Mouse (Mus musculus): ENCODE results near the gene Snx19. TPM values are rescaled to one million over a fixed set of nuclear protein-coding genes. Genes with fewer than 3 reads are reported as not detected.

Gene Snx19
- polyA plus RNA-seq, 1 experiment from 2014 or later = 19.3 TPM

GRCm38 (mm10) chr9:30482116-30482515 lies 55.2 kb downstream of the Snx19 start:
- H3K4me1 ChIP-seq (ENCODE audit: control insufficient read depth in 2 of 2, insufficient read depth in 2 of 2, low read length in 2 of 2) = peaks cover 4 to 9% of the 10 kb centered on the region in 2 experiments; a peak in 3 of 4 replicates
- WGBS = 92% methylated on average over 4 of the region's 4 CpGs
- no peaks in the 10 kb centered on the region for H3K9me3 ChIP-seq (ENCODE audit: control insufficient read depth, low read length)
- no peak overlapping the region for H3K9ac ChIP-seq (ENCODE audit: low read length)
- no peaks in the 10 kb centered on the region for H3K27me3 ChIP-seq (ENCODE audit: control insufficient read depth, insufficient read depth, low read length)
- H3K4me3 ChIP-seq (ENCODE audit: control insufficient read depth in 1 of 2, insufficient read depth in 1 of 2, low read depth in 1 of 2, low read length in 2 of 2) = no peak overlapping the region
- no peak for ATAC-seq (ENCODE audit: insufficient number of reproducible peaks, insufficient read depth, low FRiP score, low read depth)
- H3K4me2 ChIP-seq (ENCODE audit: low read length) = no peak overlapping the region
- H3K36me3 ChIP-seq (ENCODE audit: control insufficient read depth, insufficient read depth, low read length) = no peaks in the 10 kb centered on the region
- no peak overlapping the region for H3K27ac ChIP-seq (replicated peaks in 1 of 2; ENCODE audit: control insufficient read depth in 1 of 2, insufficient read depth in 1 of 2, low read depth in 2 of 2, low read length in 2 of 2)

GRCm38 (mm10) chr9:30484183-30484582 lies 57.3 kb downstream of the Snx19 start:
- no peak for ATAC-seq (ENCODE audit: insufficient number of reproducible peaks, insufficient read depth, low FRiP score, low read depth)
- 73% methylated on average over 3 of the region's 3 CpGs for WGBS
- H3K27ac ChIP-seq (replicated peaks in 1 of 2; ENCODE audit: control insufficient read depth in 1 of 2, insufficient read depth in 1 of 2, low read depth in 2 of 2, low read length in 2 of 2) = no peak overlapping the region
- H3K9ac ChIP-seq (ENCODE audit: low read length) = no peak overlapping the region
- H3K36me3 ChIP-seq (ENCODE audit: control insufficient read depth, insufficient read depth, low read length) = no peaks in the 10 kb centered on the region
- no peak overlapping the region for H3K4me2 ChIP-seq (ENCODE audit: low read length)
- H3K9me3 ChIP-seq (ENCODE audit: control insufficient read depth, low read length) = no peaks in the 10 kb centered on the region
- H3K4me3 ChIP-seq (ENCODE audit: control insufficient read depth in 1 of 2, insufficient read depth in 1 of 2, low read depth in 1 of 2, low read length in 2 of 2) = no peak overlapping the region
- no peaks in the 10 kb centered on the region for H3K27me3 ChIP-seq (ENCODE audit: control insufficient read depth, insufficient read depth, low read length)
- 0 out of 4 replicates have a peak, but pooled peaks cover 0 to 3% of the 10 kb centered on the region in 2 experiments for H3K4me1 ChIP-seq (ENCODE audit: control insufficient read depth in 2 of 2, insufficient read depth in 2 of 2, low read length in 2 of 2)

- 92% methylated on average over 2 of the region's 2 CpGs for WGBS
- no peak for ATAC-seq (ENCODE audit: insufficient number of reproducible peaks, insufficient read depth, low FRiP score, low read depth)
- Histone ChIP-seq H3K4me2 (ENCODE audit: low read length) (no peak overlapping the region), H3K9ac (ENCODE audit: low read length) (no peak overlapping the region), H3K27ac (replicated peaks in 1 of 2; ENCODE audit: control insufficient read depth in 1 of 2, insufficient read depth in 1 of 2, low read depth in 2 of 2, low read length in 2 of 2) (no peak overlapping the region), H3K4me1 (ENCODE audit: control insufficient read depth in 2 of 2, insufficient read depth in 2 of 2, low read length in 2 of 2) (0 out of 4 replicates have a peak, but pooled peaks cover 0 to 3% of the 10 kb centered on the region in 2 experiments), H3K9me3 (ENCODE audit: control insufficient read depth, low read length) (no peaks in the 10 kb centered on the region), H3K4me3 (ENCODE audit: control insufficient read depth in 1 of 2, insufficient read depth in 1 of 2, low read depth in 1 of 2, low read length in 2 of 2) (no peak overlapping the region), H3K36me3 (ENCODE audit: control insufficient read depth, insufficient read depth, low read length) (no peaks in the 10 kb centered on the region), H3K27me3 (ENCODE audit: control insufficient read depth, insufficient read depth, low read length) (no peaks in the 10 kb centered on the region)
Measured at GRCm38 (mm10) chr9:30485161-30485560, 58.3 kb downstream of the Snx19 start.

- Histone ChIP-seq H3K9me3 (ENCODE audit: control insufficient read depth, low read length) (no peaks in the 10 kb centered on the region), H3K27me3 (ENCODE audit: control insufficient read depth, insufficient read depth, low read length) (no peaks in the 10 kb centered on the region)
- WGBS = 77% methylated on average over 1 of the region's 1 CpGs
Measured at GRCm38 (mm10) chr9:30488384-30488783, 61.5 kb downstream of the Snx19 start.

GRCm38 (mm10) chr9:30494446-30494845 lies 67.5 kb downstream of the Snx19 start:
- no peak overlapping the region for H3K4me3 ChIP-seq (ENCODE audit: control insufficient read depth in 1 of 2, insufficient read depth in 1 of 2, low read depth in 1 of 2, low read length in 2 of 2)
- no peak overlapping the region for H3K27ac ChIP-seq (replicated peaks in 1 of 2; ENCODE audit: control insufficient read depth in 1 of 2, insufficient read depth in 1 of 2, low read depth in 2 of 2, low read length in 2 of 2)
- WGBS = 49% methylated on average over 2 of the region's 2 CpGs
- H3K4me1 ChIP-seq (ENCODE audit: control insufficient read depth in 2 of 2, insufficient read depth in 2 of 2, low read length in 2 of 2) = peaks cover 0 to 2% of the 10 kb centered on the region in 2 experiments; a peak in 1 of 4 replicates
- no peaks in the 10 kb centered on the region for H3K9me3 ChIP-seq (ENCODE audit: control insufficient read depth, low read length)
- no peaks in the 10 kb centered on the region for H3K36me3 ChIP-seq (ENCODE audit: control insufficient read depth, insufficient read depth, low read length)
- ATAC-seq (ENCODE audit: insufficient number of reproducible peaks, insufficient read depth, low FRiP score, low read depth) = no peak
- no peaks in the 10 kb centered on the region for H3K27me3 ChIP-seq (ENCODE audit: control insufficient read depth, insufficient read depth, low read length)
- no peak overlapping the region for H3K4me2 ChIP-seq (ENCODE audit: low read length)
- no peak overlapping the region for H3K9ac ChIP-seq (ENCODE audit: low read length)

More at GRCm38 (mm10) chr9:30488384-30488783, 61.5 kb downstream of the Snx19 start:
- Histone ChIP-seq H3K4me1 (ENCODE audit: control insufficient read depth in 2 of 2, insufficient read depth in 2 of 2, low read length in 2 of 2) (no peaks in the 10 kb centered on the region), H3K4me3 (ENCODE audit: control insufficient read depth in 1 of 2, insufficient read depth in 1 of 2, low read depth in 1 of 2, low read length in 2 of 2) (no peak overlapping the region), H3K4me2 (ENCODE audit: low read length) (no peak overlapping the region), H3K27ac (replicated peaks in 1 of 2; ENCODE audit: control insufficient read depth in 1 of 2, insufficient read depth in 1 of 2, low read depth in 2 of 2, low read length in 2 of 2) (no peak overlapping the region), H3K36me3 (ENCODE audit: control insufficient read depth, insufficient read depth, low read length) (no peaks in the 10 kb centered on the region), H3K9ac (ENCODE audit: low read length) (no peak overlapping the region)
- no peak for ATAC-seq (ENCODE audit: insufficient number of reproducible peaks, insufficient read depth, low FRiP score, low read depth)

- WGBS = 74% methylated on average over 5 of the region's 5 CpGs
Measured at GRCm38 (mm10) chr9:30508966-30509365, 82.1 kb downstream of the Snx19 start.

GRCm38 (mm10) chr9:30515953-30516352 lies 89.0 kb downstream of the Snx19 start:
- Histone ChIP-seq H3K4me3 (ENCODE audit: control insufficient read depth in 1 of 2, insufficient read depth in 1 of 2, low read depth in 1 of 2, low read length in 2 of 2) (no peak overlapping the region), H3K36me3 (ENCODE audit: control insufficient read depth, insufficient read depth, low read length) (no peaks in the 10 kb centered on the region), H3K4me1 (ENCODE audit: control insufficient read depth in 2 of 2, insufficient read depth in 2 of 2, low read length in 2 of 2) (no peaks in the 10 kb centered on the region), H3K9me3 (ENCODE audit: control insufficient read depth, low read length) (0 out of 2 replicates have a peak, but pooled peaks cover 6% of the 10 kb centered on the region), H3K4me2 (ENCODE audit: low read length) (no peak overlapping the region), H3K27me3 (ENCODE audit: control insufficient read depth, insufficient read depth, low read length) (no peaks in the 10 kb centered on the region), H3K27ac (replicated peaks in 1 of 2; ENCODE audit: control insufficient read depth in 1 of 2, insufficient read depth in 1 of 2, low read depth in 2 of 2, low read length in 2 of 2) (no peak overlapping the region), H3K9ac (ENCODE audit: low read length) (no peak overlapping the region)
- no peak for ATAC-seq (ENCODE audit: insufficient number of reproducible peaks, insufficient read depth, low FRiP score, low read depth)

More at GRCm38 (mm10) chr9:30508966-30509365, 82.1 kb downstream of the Snx19 start:
- Histone ChIP-seq H3K36me3 (ENCODE audit: control insufficient read depth, insufficient read depth, low read length) (no peaks in the 10 kb centered on the region), H3K4me1 (ENCODE audit: control insufficient read depth in 2 of 2, insufficient read depth in 2 of 2, low read length in 2 of 2) (no peaks in the 10 kb centered on the region), H3K27ac (replicated peaks in 1 of 2; ENCODE audit: control insufficient read depth in 1 of 2, insufficient read depth in 1 of 2, low read depth in 2 of 2, low read length in 2 of 2) (no peak overlapping the region), H3K9me3 (ENCODE audit: control insufficient read depth, low read length) (0 out of 2 replicates have a peak, but pooled peaks cover 6% of the 10 kb centered on the region), H3K27me3 (ENCODE audit: control insufficient read depth, insufficient read depth, low read length) (no peaks in the 10 kb centered on the region), H3K9ac (ENCODE audit: low read length) (no peak overlapping the region), H3K4me2 (ENCODE audit: low read length) (no peak overlapping the region), H3K4me3 (ENCODE audit: control insufficient read depth in 1 of 2, insufficient read depth in 1 of 2, low read depth in 1 of 2, low read length in 2 of 2) (no peak overlapping the region)
- no peak for ATAC-seq (ENCODE audit: insufficient number of reproducible peaks, insufficient read depth, low FRiP score, low read depth)

All from heart, embryonic 14.5 days (tissue).